Comparison of ENCODE assay signal across 8 mouse cellular contexts in genomic region chr13:83111503-83111902, GRCm38 (mm10).
A peak's percentile ranks its signal among the peaks of the same experiment; 100 is the strongest.
DNase-seq lines count a peak whose midpoint lies in the region; ATAC-seq and TF ChIP-seq lines count a peak whose summit lies in the region.

No protein-coding gene starts in this region.

- H3K36me3 ChIP-seq in midbrain, embryonic 10.5 days, result no peaks in the 10 kb centered on the region
- no peaks in the 10 kb centered on the region for H3K36me3 ChIP-seq in midbrain, embryonic 16.5 days (ENCODE audit: control insufficient read depth, insufficient read depth, low read length)
- no peaks in the 10 kb centered on the region for H3K36me3 ChIP-seq in neural tube, embryonic 14.5 days (ENCODE audit: control insufficient read depth, insufficient read depth, low read length)
- no peaks in the 10 kb centered on the region for H3K36me3 ChIP-seq in lung, postnatal 0 days (ENCODE audit: insufficient read depth, low read length)

- WGBS in midbrain, embryonic 10.5 days, result 13% methylated on average over 2 of the region's 2 CpGs
- WGBS in midbrain, embryonic 16.5 days, result 4% methylated on average over 2 of the region's 2 CpGs
- 4% methylated on average over 2 of the region's 2 CpGs for WGBS in neural tube, embryonic 14.5 days
- 25% methylated on average over 2 of the region's 2 CpGs for WGBS in lung, postnatal 0 days

- H3K27ac ChIP-seq in midbrain, embryonic 10.5 days (replicated peaks), result peak overlapping the region; percentile 58
- no peak overlapping the region for H3K27ac ChIP-seq in midbrain, embryonic 16.5 days (ENCODE audit: low read length)
- H3K27ac ChIP-seq in neural tube, embryonic 14.5 days (ENCODE audit: low read depth, low read length), result no peak overlapping the region
- H3K27ac ChIP-seq in lung, postnatal 0 days (ENCODE audit: low read length), result no peak overlapping the region

- no peaks in the 10 kb centered on the region for H3K27me3 ChIP-seq in midbrain, embryonic 10.5 days (ENCODE audit: low read depth, poor library complexity, severe bottlenecking)
- H3K27me3 ChIP-seq in midbrain, embryonic 16.5 days (ENCODE audit: control insufficient read depth, insufficient read depth, low read depth, low read length), result no peaks in the 10 kb centered on the region
- H3K27me3 ChIP-seq in neural tube, embryonic 14.5 days (ENCODE audit: control insufficient read depth, insufficient read depth, low read length), result no peaks in the 10 kb centered on the region
- no peaks in the 10 kb centered on the region for H3K27me3 ChIP-seq in lung, postnatal 0 days (replicated peaks; ENCODE audit: insufficient read depth, low read length)

- TF ChIP-seq CTCF in lung, postnatal 0 days (IDR thresholded peaks at IDR 0.05), result no peak

- no peak overlapping the region for H3K4me2 ChIP-seq in midbrain, embryonic 16.5 days (ENCODE audit: low read length)
- no peak overlapping the region for H3K4me2 ChIP-seq in neural tube, embryonic 14.5 days (ENCODE audit: low read depth, low read length)
- H3K4me2 ChIP-seq in lung, postnatal 0 days (replicated peaks; ENCODE audit: low read depth, low read length), result no peak overlapping the region

- no peak overlapping the region for H3K4me3 ChIP-seq in midbrain, embryonic 10.5 days
- no peak overlapping the region for H3K4me3 ChIP-seq in midbrain, embryonic 16.5 days (ENCODE audit: low read depth, low read length)
- no peak overlapping the region for H3K4me3 ChIP-seq in neural tube, embryonic 14.5 days (ENCODE audit: low read depth, low read length)
- no peak overlapping the region for H3K4me3 ChIP-seq in lung, postnatal 0 days (ENCODE audit: low read depth, low read length)

- peaks cover 22% of the 10 kb centered on the region for H3K4me1 ChIP-seq in midbrain, embryonic 10.5 days
- H3K4me1 ChIP-seq in midbrain, embryonic 16.5 days (ENCODE audit: control insufficient read depth, insufficient read depth, low read length), result no peaks in the 10 kb centered on the region
- H3K4me1 ChIP-seq in neural tube, embryonic 14.5 days (ENCODE audit: control insufficient read depth, insufficient read depth, low read length), result no peaks in the 10 kb centered on the region
- H3K4me1 ChIP-seq in lung, postnatal 0 days (ENCODE audit: insufficient read depth, low read depth, low read length), result no peaks in the 10 kb centered on the region

- DNase-seq in midbrain, embryonic 10.5 days (ENCODE audit: low spot score), result peak; percentile 31
- peak; percentile 72 for DNase-seq in embryo, embryonic 10 days (ENCODE audit: low spot score)
- peak; percentile 52 for DNase-seq in layer of hippocampus, adult 9-10 months (ENCODE audit: low spot score)
- no peak for DNase-seq in adrenal gland, adult 2 months
- DNase-seq in urinary bladder, adult 18-20 months (ENCODE audit: low spot score in 2 of 2), result no peak
- DNase-seq in lung, postnatal 0 days (ENCODE audit: low spot score), result no peak

- no peaks in the 10 kb centered on the region for H3K9me3 ChIP-seq in midbrain, embryonic 10.5 days (replicated peaks)
- H3K9me3 ChIP-seq in midbrain, embryonic 16.5 days (replicated peaks; ENCODE audit: control insufficient read depth, low read length, poor library complexity, severe bottlenecking), result no peaks in the 10 kb centered on the region
- H3K9me3 ChIP-seq in neural tube, embryonic 14.5 days (ENCODE audit: control insufficient read depth, low read length), result no peaks in the 10 kb centered on the region
- no peaks in the 10 kb centered on the region for H3K9me3 ChIP-seq in lung, postnatal 0 days (ENCODE audit: low read length)

- TF ChIP-seq EP300 in lung, postnatal 0 days (IDR thresholded peaks at IDR 0.05), result no peak

- no peak for ATAC-seq in midbrain, embryonic 16.5 days
- ATAC-seq in neural tube, embryonic 14.5 days (ENCODE audit: low read depth), result peak; percentile 61
- no peak for ATAC-seq in lung, postnatal 0 days

- no peak overlapping the region for H3K9ac ChIP-seq in midbrain, embryonic 16.5 days (ENCODE audit: low read depth, low read length)
- H3K9ac ChIP-seq in neural tube, embryonic 14.5 days (replicated peaks; ENCODE audit: low read depth, low read length), result no peak overlapping the region
- H3K9ac ChIP-seq in lung, postnatal 0 days (replicated peaks; ENCODE audit: low read depth), result no peak overlapping the region

Comparison
In these comparisons a context has a peak if more than half of its experiments do, and no peak if none do; other contexts are left out.
1. DNase-seq: peak in midbrain, embryonic 10.5 days (single experiment), embryo, embryonic 10 days (single experiment) and layer of hippocampus, adult 9-10 months (single experiment); none in adrenal gland, adult 2 months (single experiment), urinary bladder, adult 18-20 months (0 of 2) and lung, postnatal 0 days (single experiment).